ENCODE assay signal across 7 mouse cellular contexts in genomic region chr19:53501239-53501638, GRCm38 (mm10). TPM values are rescaled to one million over a fixed set of nuclear protein-coding genes. Genes with fewer than 3 reads are reported as not detected.
A peak's percentile ranks its signal among the peaks of the same experiment; 100 is the strongest.
DNase-seq lines count a peak whose midpoint lies in the region; TF ChIP-seq lines count a peak whose summit lies in the region.
"Not testable (repeated sequence)": the region's sequence is repeated elsewhere in the genome, so short reads cannot be mapped to it uniquely, and the experiment has no call there.

No protein-coding gene starts in this region.

- H3K27me3 ChIP-seq in thymus, adult 2 months (ENCODE audit: control insufficient read depth, insufficient read depth, low read length), result not testable (repeated sequence)

- TF ChIP-seq POLR2A in thymus, adult 2 months (IDR thresholded peaks at IDR 0.05; ENCODE audit: control insufficient read depth, extremely low read depth, insufficient read depth, low read length, poor library complexity), result not testable (repeated sequence)

- H3K4me1 ChIP-seq in thymus, adult 2 months (replicated peaks; ENCODE audit: control insufficient read depth, insufficient read depth, low read length), result peaks cover 42% of the 10 kb centered on the region

- TF ChIP-seq CTCF in layer of hippocampus, adult 2 months (conservative IDR thresholded peaks at IDR 0.05); thymus, adult 2 months (IDR thresholded peaks at IDR 0.05; ENCODE audit: borderline replicate concordance, control insufficient read depth, extremely low read depth, insufficient read depth, low read length, poor library complexity): not testable (repeated sequence)

- H3K36me3 ChIP-seq in thymus, adult 2 months (ENCODE audit: control insufficient read depth, insufficient read depth, low read length), result not testable (repeated sequence)

- peak; percentile 29 for DNase-seq in T-cell, adult 2 months (ENCODE audit: low spot score)
- DNase-seq in cerebellum, adult 9-10 months, result peak; percentile 71
- DNase-seq in layer of hippocampus, adult 2 months (ENCODE audit: low spot score in 2 of 2), result not testable (repeated sequence)
- peak; percentile 59 for DNase-seq in naive thymus-derived CD4-positive, alpha-beta T cell, adult 2 months (ENCODE audit: low read depth)
- DNase-seq in thymus, adult 2 months, result peak; percentile 56
- peak; percentile 65 for DNase-seq in thymus, postnatal 14 days
- DNase-seq in thymus, postnatal 4 days, result peak; percentile 57

- H3K4me3 ChIP-seq in layer of hippocampus, adult 2 months; thymus, adult 2 months (ENCODE audit: control insufficient read depth, insufficient read depth, low read length): not testable (repeated sequence)

- H3K27ac ChIP-seq in layer of hippocampus, adult 2 months, result peak overlapping the region; percentile 82
- peak overlapping the region; percentile 90 for H3K27ac ChIP-seq in thymus, adult 2 months (ENCODE audit: control insufficient read depth, insufficient read depth, low read length)

- 40% methylated on average over 7 of the region's 7 CpGs for WGBS in thymus, adult 2 months

RNA-seq across cellular contexts. Expression of gene Dusp5, which starts 27.7 kb away (rescaled TPM):
- total RNA-seq in layer of hippocampus, adult 2 months (2021), result 10 to 100 TPM; 20.5 to 24.5 TPM
- 46.7 and 57.6 TPM in 2 replicates for polyA plus RNA-seq in thymus, adult 2 months (2012; rRNA removed)
